Mouse (Mus musculus) liver, embryonic 12.5 days (tissue): Measurements from ENCODE around the gene Man2b1. TPM values are rescaled to one million over a fixed set of nuclear protein-coding genes. Genes with fewer than 3 reads are reported as not detected.
A peak's percentile ranks its signal among the peaks of the same experiment; 100 is the strongest.
"Not testable (repeated sequence)": the region's sequence is repeated elsewhere in the genome, so short reads cannot be mapped to it uniquely, and the experiment has no call there.

Experiments
- ATAC-seq: fragments of 200-750 bp; cut with Nextera tagmentation; 2 replicates; pipeline ENCODE4 v1.8.0; 2017; ENCODE audit warnings: moderate number of reproducible peaks, mild to moderate bottlenecking, moderate library complexity
- H3K27ac ChIP-seq: fragments of 300-500 bp; sonication (generic); 2 replicates; pipeline ENCODE4 v1.5.1; 2016; ENCODE audit warnings: mild to moderate bottlenecking
- H3K27me3 ChIP-seq: fragments of 300-500 bp; sonication (generic); replicated peaks from 2 replicates; pipeline ENCODE4 v1.6.1; 2016; ENCODE audit warnings: mild to moderate bottlenecking, moderate library complexity
- H3K36me3 ChIP-seq: fragments of 300-500 bp; sonication (generic); 2 replicates; pipeline ENCODE4 v1.6.1; 2016; ENCODE audit warnings: mild to moderate bottlenecking, moderate library complexity
- H3K4me1 ChIP-seq: fragments of 300-500 bp; sonication (generic); 2 replicates; pipeline ENCODE4 v1.6.1; 2016
- H3K4me2 ChIP-seq: fragments of 300-500 bp; sonication (generic); 2 replicates; pipeline ENCODE4 v1.6.1; 2016; ENCODE audit warnings: mild to moderate bottlenecking, moderate library complexity
- H3K4me3 ChIP-seq: fragments of 300-500 bp; sonication (generic); 2 replicates; pipeline ENCODE4 v1.5.1; 2016; ENCODE audit warnings: mild to moderate bottlenecking, moderate library complexity
- H3K9ac ChIP-seq: fragments of 300-500 bp; sonication (generic); 2 replicates; pipeline ENCODE4 v1.6.1; 2016; ENCODE audit warnings: mild to moderate bottlenecking, moderate library complexity
- H3K9me3 ChIP-seq: fragments of 300-500 bp; sonication (generic); replicated peaks from 2 replicates; pipeline ENCODE4 v1.6.1; 2016; ENCODE audit warnings: mild to moderate bottlenecking, moderate library complexity
- WGBS: fragments of 180-500 bp; shearing (Covaris S2); methylation state at CpG from one replicate; pipeline ENCODE4 v1.1.7; 2016; ENCODE audit not compliant: insufficient replicate concordance; 5-methylcytosine and 5-hydroxymethylcytosine counted together
- microRNA-seq: library from miRNA; unstranded; fragments of <30 nt; microRNA quantifications from one replicate; pipeline ENCODE4, GENCODE M21; 2017
- polyA plus RNA-seq: library from polyadenylated mRNA; unstranded; fragments of >200 nt; fragmentation: Nextera tagmentation; extraction: Ambion mirVana; gene quantifications from 2 replicates; pipeline ENCODE4 v1.2.1, GENCODE M21; 2016

Gene Man2b1
- polyA plus RNA-seq, 1 experiment from 2014 or later = 23.5 TPM

DNA sequence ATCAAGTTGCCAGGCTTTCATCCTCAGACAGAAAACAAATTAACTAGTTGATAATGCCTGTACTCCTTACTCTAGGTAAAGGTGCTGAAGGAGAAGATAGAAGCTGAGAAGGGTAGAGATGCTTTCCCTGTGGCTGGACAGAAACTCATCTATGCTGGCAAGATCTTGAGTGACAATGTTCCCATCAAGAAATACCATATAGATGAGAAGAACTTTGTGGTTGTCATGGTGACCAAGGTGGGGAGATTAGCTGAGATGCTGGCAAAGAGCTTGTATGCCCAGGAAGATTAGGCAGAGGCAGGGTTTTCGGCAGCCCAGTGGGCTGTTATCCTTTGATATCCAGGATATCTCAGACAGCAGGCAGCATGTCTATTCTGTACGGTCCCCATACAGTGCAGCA is 52.6 kb downstream of the Man2b1 start:
- ATAC-seq, H3K4me2 ChIP-seq, H3K4me1 ChIP-seq, H3K9ac ChIP-seq, H3K36me3 ChIP-seq, H3K27ac ChIP-seq, H3K9me3 ChIP-seq, H3K4me3 ChIP-seq, H3K27me3 ChIP-seq: not testable (repeated sequence)
- 70% methylated on average over 2 of the region's 2 CpGs for WGBS

DNA sequence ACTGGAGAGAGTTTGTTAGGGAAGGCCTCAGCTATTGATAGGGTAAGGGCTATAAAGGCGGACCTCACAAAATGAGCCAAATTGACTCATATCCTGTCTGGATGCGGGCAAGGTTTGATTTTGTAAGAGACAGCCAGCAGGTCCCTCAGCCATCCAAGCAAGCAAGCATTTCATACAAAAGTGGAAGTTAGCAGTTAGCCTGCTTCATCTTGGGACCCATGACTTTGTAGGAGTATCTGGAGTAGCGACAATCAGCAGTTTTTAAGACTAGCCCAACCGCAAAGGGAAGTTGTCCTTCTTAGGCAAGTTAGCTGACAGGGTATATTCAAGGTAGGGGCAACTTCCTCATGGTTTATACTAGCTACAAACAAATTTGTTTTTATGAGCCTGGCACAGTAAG is 59.4 kb downstream of the Man2b1 start:
- no peak for ATAC-seq

More for the DNA sequence above, 59.4 kb downstream of the Man2b1 start:
- H3K4me1 ChIP-seq = no peaks in the 10 kb centered on the region
- WGBS = 71% methylated on average over 4 of the region's 4 CpGs
- H3K9ac ChIP-seq = no peak overlapping the region
- no peak overlapping the region for H3K4me3 ChIP-seq
- no peak overlapping the region for H3K27ac ChIP-seq
- no peaks in the 10 kb centered on the region for H3K27me3 ChIP-seq
- H3K9me3 ChIP-seq = peaks cover 9% of the 10 kb centered on the region; the same call in 1 of the 2 replicates
- no peaks in the 10 kb centered on the region for H3K36me3 ChIP-seq
- H3K4me2 ChIP-seq = no peak overlapping the region

Small RNAs within 50 kb of the gene (microRNA-seq; reads per million reads assigned to microRNA genes)
- gene Gm23388 (10.2 reads per million, percentile 22 among the genes with 10 or more reads in this experiment), gene Mir7070 (not detected)

Other genes starting within 250 kb of the Man2b1 start
- gene Rad23a, start 242.6 kb upstream of the Man2b1 start, polyA plus RNA-seq = 274 and 281 TPM in 2 replicates
- 590 and 610 TPM in 2 replicates for gene Calr, start 236.3 kb upstream of the Man2b1 start, polyA plus RNA-seq
- 96.3 and 98.6 TPM in 2 replicates for gene Farsa, start 226.3 kb upstream of the Man2b1 start, polyA plus RNA-seq
- gene Syce2, start 211.2 kb upstream of the Man2b1 start, polyA plus RNA-seq = 110 TPM in 2 replicates
- 41.1 and 44.3 TPM in 2 replicates for gene Gcdh, start 189.3 kb upstream of the Man2b1 start, polyA plus RNA-seq
- gene Klf1, start 181.3 kb upstream of the Man2b1 start, polyA plus RNA-seq = 517 and 552 TPM in 2 replicates
- 10.8 and 11.4 TPM in 2 replicates for gene Dnase2a, start 174.7 kb upstream of the Man2b1 start, polyA plus RNA-seq
- 0.18 TPM in 2 replicates for gene Mast1, start 145.9 kb upstream of the Man2b1 start, polyA plus RNA-seq
- gene Rtbdn, start 136.3 kb upstream of the Man2b1 start, polyA plus RNA-seq = 0.39 and 0.60 TPM in 2 replicates
- gene Gm49661, start 113.8 kb upstream of the Man2b1 start, polyA plus RNA-seq = 1.1 TPM in 1 of 2 replicates, not detected in the other
- 1,859 and 1,895 TPM in 2 replicates for gene Prdx2, start 113.7 kb upstream of the Man2b1 start, polyA plus RNA-seq
- gene Rnaseh2a, start 113.5 kb upstream of the Man2b1 start, polyA plus RNA-seq = 149 and 150 TPM in 2 replicates
- gene Junb, start 104.6 kb upstream of the Man2b1 start, polyA plus RNA-seq = 18.0 and 18.3 TPM in 2 replicates
- gene Hook2, start 92.7 kb upstream of the Man2b1 start, polyA plus RNA-seq = 10.8 and 10.9 TPM in 2 replicates
- gene Best2, start 68.7 kb upstream of the Man2b1 start, polyA plus RNA-seq = not detected in 2 replicates
- 85.8 and 87.3 TPM in 2 replicates for gene Asna1, start 58.0 kb upstream of the Man2b1 start, polyA plus RNA-seq
- gene Trir, start 56.4 kb upstream of the Man2b1 start, polyA plus RNA-seq = 133 and 139 TPM in 2 replicates
- 31.1 and 32.3 TPM in 2 replicates for gene Tnpo2, start 46.4 kb upstream of the Man2b1 start, polyA plus RNA-seq
- gene Fbxw9, start 23.2 kb upstream of the Man2b1 start, polyA plus RNA-seq = 8.5 and 9.5 TPM in 2 replicates
- 0.80 TPM in 1 of 2 replicates, not detected in the other for gene Gm5741, start 15.3 kb upstream of the Man2b1 start, polyA plus RNA-seq
- 51.6 and 52.3 TPM in 2 replicates for gene Dhps, start 11.5 kb upstream of the Man2b1 start, polyA plus RNA-seq
- 80.1 and 87.7 TPM in 2 replicates for gene Wdr83os, start 2.5 kb upstream of the Man2b1 start, polyA plus RNA-seq
- 30.8 and 33.1 TPM in 2 replicates for gene Wdr83, start 2.0 kb upstream of the Man2b1 start, polyA plus RNA-seq
- 0.35 and 0.66 TPM in 2 replicates for gene Zfp791, start 39.8 kb downstream of the Man2b1 start, polyA plus RNA-seq
- not detected in 2 replicates for gene Cks1brt, start 68.7 kb downstream of the Man2b1 start, polyA plus RNA-seq
- not detected in 2 replicates for gene Olfr371, start 142.7 kb downstream of the Man2b1 start, polyA plus RNA-seq
- 111 and 117 TPM in 2 replicates for gene Orc6, start 216.4 kb downstream of the Man2b1 start, polyA plus RNA-seq
- gene Vps35, start 216.5 kb downstream of the Man2b1 start, polyA plus RNA-seq = 129 and 133 TPM in 2 replicates